Mouse (Mus musculus): ENCODE measurements around the gene Gm42420. TPM values are rescaled to one million over a fixed set of nuclear protein-coding genes. Genes with fewer than 3 reads are reported as not detected.

Gene Gm42420
- not detected for polyA plus RNA-seq (2015; fragmentation: Illumina TruSeq; extraction: RNeasy Lipid Tissue Mini Kit (QIAGEN cat#74804); ENCODE audit: low read depth, low replicate concordance)

DNA sequence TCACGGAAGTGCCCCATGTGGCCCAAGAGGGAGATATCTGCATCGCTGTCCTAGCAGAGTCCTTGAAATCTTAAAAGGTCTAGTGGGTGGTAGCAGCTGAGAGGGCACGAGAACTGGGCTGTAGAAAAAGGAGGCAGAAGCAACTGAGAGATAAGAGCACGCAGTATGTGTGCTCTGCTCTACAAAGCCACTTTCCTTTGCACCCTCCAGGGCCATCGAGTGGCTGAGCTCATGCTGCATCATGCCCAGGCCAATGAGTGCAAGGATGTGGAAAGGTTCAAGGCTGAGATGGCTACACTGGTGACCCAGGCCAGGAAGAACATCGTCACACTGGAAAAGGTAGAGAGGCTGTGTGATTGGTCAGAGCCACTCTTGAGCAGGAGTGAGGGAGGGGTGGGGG is at the start of gene Gm42420:
TSS of gene Gm42420 (plus strand) at position 237 of the 400 bp plus-strand sequence.

DNA sequence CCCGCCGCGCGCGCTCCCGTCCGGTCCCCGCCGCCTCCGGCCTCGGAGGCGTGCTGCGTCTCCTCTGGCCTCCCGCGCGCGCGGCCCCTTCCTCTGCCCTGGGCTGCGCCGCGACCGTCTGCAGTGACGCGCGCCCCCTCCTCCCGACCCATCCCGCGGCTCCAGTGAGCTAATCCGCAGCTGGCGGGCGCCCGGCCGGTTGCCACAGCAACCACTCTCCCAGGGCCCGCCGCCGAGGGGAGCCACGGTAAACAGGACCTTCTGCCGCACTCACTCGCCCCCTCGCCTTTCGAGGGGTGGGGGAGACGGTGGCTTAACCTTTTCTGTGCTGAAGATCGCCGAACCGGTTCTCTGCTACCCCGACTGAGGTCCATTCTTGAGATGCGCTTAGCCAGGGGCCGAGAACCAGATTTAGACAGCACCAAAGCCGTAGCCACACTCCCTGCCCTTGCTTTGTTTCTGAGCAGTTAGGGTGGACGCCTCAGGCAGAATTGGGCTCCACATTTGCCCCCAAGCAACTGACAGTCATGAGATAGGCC is 27.8 kb upstream of the Gm42420 start, which contains the start of gene Dennd2a:
TSS of gene Dennd2a (minus strand) at position 145 of the 539 bp plus-strand sequence.

DNA sequence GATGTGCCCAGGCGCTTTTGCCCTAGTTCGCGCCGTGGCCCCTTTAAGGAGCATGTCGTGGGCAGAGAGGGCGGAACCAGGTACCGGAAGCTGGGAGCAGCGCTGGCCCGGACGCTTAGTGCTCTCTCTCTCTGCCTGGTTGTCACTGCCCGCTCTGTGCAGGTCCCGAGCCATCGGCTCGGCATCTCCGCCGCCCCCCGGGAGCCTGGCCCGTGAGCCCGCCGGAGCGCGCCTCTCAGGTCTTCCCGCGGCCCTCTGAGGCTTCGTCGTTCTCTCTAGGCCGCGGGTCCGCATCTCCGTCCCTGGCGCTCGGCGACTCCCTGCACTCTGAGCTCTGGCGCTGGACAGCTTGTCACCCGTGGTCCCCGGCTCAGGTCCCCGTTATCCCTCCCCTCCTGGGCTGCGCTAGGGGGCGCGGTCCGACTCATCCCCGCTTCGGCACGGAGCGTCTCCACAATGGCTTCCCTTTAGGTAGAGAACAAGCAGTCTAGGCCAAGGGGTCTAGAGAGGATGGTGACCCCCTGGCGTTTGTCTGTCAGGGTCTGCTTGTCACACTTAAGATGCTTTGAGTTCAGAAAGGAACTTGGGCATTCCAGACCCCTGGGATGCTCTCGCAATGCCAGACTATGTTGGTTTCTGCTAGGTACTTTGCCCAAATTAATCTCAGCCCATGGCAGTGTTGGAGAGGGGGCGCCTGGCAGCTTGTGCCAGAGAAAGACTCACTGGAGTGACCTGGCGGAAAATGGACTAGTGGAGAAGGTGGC is 11.6 kb upstream of the Gm42420 start, which contains the start of gene Adck2:
TSS of gene Adck2 (plus strand) at position 83 of the 764 bp plus-strand sequence.

DNA sequence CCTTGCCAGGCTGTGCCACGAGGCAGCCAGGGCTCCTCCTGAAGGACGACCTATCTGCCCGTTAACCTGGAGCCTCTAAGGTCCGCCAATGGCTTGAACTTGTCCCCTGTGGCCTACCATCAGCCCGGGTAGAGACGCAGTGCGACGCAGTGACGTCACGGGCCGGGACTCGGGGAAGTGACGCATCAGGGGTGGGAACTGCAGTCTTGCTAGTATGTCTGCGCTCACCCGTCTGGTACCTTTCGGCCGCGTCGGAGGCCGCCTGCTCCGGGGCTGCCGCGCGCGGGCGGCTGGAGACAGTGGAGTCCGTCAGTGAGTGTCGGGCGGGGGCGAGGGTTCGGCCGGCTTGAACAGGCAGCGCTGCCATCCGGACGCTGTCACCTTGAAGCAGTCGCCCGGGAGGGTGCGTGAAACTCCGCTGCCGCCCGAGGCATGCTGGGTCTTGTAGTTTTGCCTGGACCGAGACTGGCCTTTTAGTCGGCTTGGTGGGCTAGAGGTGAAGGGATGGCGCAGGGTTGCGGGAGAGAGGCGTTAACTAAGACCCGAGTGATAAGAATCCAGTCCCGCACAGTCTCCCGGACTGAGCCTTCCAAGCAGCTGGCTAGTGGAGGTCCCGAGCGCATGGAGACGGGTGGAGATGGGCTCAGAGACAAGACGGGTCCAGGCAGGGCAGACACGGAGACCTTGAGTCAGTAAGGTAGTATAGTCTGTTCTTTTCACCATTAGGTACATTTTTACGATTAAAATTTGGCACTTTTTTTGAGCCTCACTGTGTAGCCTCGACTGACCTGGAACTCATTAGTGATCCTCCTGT is 7.1 kb downstream of the Gm42420 start, which contains the start of gene Ndufb2:
TSS of gene Ndufb2 (plus strand) at position 174 of the 814 bp plus-strand sequence.

Other genes with a start within 250 kb of the Gm42420 start
- 42.1 TPM for gene Slc37a3, start 208.1 kb upstream of the Gm42420 start, polyA plus RNA-seq (2015; fragmentation: Illumina TruSeq; extraction: RNeasy Lipid Tissue Mini Kit (QIAGEN cat#74804); ENCODE audit: low read depth, low replicate concordance)
- gene Rab19, start 204.6 kb upstream of the Gm42420 start, polyA plus RNA-seq (2015; fragmentation: Illumina TruSeq; extraction: RNeasy Lipid Tissue Mini Kit (QIAGEN cat#74804); ENCODE audit: low read depth, low replicate concordance): not detected
- gene Mkrn1, start 165.3 kb upstream of the Gm42420 start, polyA plus RNA-seq (2015; fragmentation: Illumina TruSeq; extraction: RNeasy Lipid Tissue Mini Kit (QIAGEN cat#74804); ENCODE audit: low read depth, low replicate concordance): 106 TPM
- gene Dennd2a, start 27.9 kb upstream of the Gm42420 start, polyA plus RNA-seq (2015; fragmentation: Illumina TruSeq; extraction: RNeasy Lipid Tissue Mini Kit (QIAGEN cat#74804); ENCODE audit: low read depth, low replicate concordance): 11.3 TPM
- 25.3 TPM for gene Adck2, start 11.9 kb upstream of the Gm42420 start, polyA plus RNA-seq (2015; fragmentation: Illumina TruSeq; extraction: RNeasy Lipid Tissue Mini Kit (QIAGEN cat#74804); ENCODE audit: low read depth, low replicate concordance)
- gene Ndufb2, start 6.8 kb downstream of the Gm42420 start, polyA plus RNA-seq (2015; fragmentation: Illumina TruSeq; extraction: RNeasy Lipid Tissue Mini Kit (QIAGEN cat#74804); ENCODE audit: low read depth, low replicate concordance): 410 TPM
- gene Braf, start 139.7 kb downstream of the Gm42420 start, polyA plus RNA-seq (2015; fragmentation: Illumina TruSeq; extraction: RNeasy Lipid Tissue Mini Kit (QIAGEN cat#74804); ENCODE audit: low read depth, low replicate concordance): 38.9 TPM
- 201 TPM for gene Mrps33, start 225.2 kb downstream of the Gm42420 start, polyA plus RNA-seq (2015; fragmentation: Illumina TruSeq; extraction: RNeasy Lipid Tissue Mini Kit (QIAGEN cat#74804); ENCODE audit: low read depth, low replicate concordance)

All from brain, adult 10 weeks (tissue).